Mouse (Mus musculus): ENCODE results near the gene Dcaf8.

DNA sequence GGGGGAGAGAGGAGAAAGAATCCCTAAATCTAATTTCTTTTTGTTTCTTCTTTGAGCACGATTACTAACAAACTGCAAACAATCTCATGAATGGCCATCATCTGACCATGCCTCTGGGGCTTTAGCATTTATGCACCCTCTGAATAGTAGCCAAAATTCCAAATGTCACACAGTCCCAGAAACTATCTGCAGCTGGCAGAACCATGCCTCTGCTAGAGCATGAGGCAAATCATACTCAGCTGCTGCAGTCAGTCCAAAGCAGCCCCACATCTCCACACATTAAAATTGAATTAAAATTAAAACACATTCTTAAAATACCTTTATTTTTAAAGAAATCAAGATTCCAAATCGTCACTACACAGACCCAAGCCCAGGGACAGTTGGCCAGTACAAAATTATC is 7.7 kb upstream of the Dcaf8 start:
- TF ChIP-seq NELFE (IDR thresholded peaks at IDR 0.05; ENCODE audit: low read depth, low read length) (no peak), CTCF (IDR thresholded peaks at IDR 0.05 in 2 of 3, conservative IDR thresholded peaks at IDR 0.05 in 1 of 3; ENCODE audit: control insufficient read depth in 1 of 3, insufficient read depth in 1 of 3, low read depth in 2 of 3, low read length in 3 of 3, poor library complexity in 1 of 3, severe bottlenecking in 1 of 3) (no peak), ZC3H11A (IDR thresholded peaks at IDR 0.05; ENCODE audit: low read depth, low read length) (no peak), SMC3 (IDR thresholded peaks at IDR 0.05; ENCODE audit: low read depth, low read length) (no peak), ZKSCAN1 (IDR thresholded peaks at IDR 0.05; ENCODE audit: low read depth, low read length) (no peak), ELF1 (IDR thresholded peaks at IDR 0.05; ENCODE audit: low read depth, low read length) (no peak), EP300 (IDR thresholded peaks at IDR 0.05; ENCODE audit: low read depth in 1 of 2, low read length in 2 of 2) (no peak)

Data from MEL (cell line).